Mouse (Mus musculus) heart, adult 2 months (tissue): ENCODE measurements around the gene Tfe3. TPM values are rescaled to one million over a fixed set of nuclear protein-coding genes. Genes with fewer than 3 reads are reported as not detected.
"Not testable (repeated sequence)": the region's sequence is repeated elsewhere in the genome, so short reads cannot be mapped to it uniquely, and the experiment has no call there.

ENCODE experiments used
- DNase-seq, 2 experiments: peaks; one replicate each; pipeline ENCODE4 v3.0.0; 2021
- H3K27ac ChIP-seq: fragments of 200-600 bp; 2 replicates; pipeline ENCODE4 v1.8.1; 2022
- H3K27me3 ChIP-seq: fragments of 200-500 bp; 2 replicates; pipeline ENCODE4 v1.6.1; 2012; ENCODE audit warnings: mild to moderate bottlenecking, low read length, inconsistent platforms, mixed read lengths; ENCODE audit not compliant: control insufficient read depth, insufficient read depth
- H3K36me3 ChIP-seq: fragments of 200-500 bp; 2 replicates; pipeline ENCODE4 v1.6.1; 2012; ENCODE audit warnings: low read length, inconsistent platforms; ENCODE audit not compliant: control insufficient read depth, insufficient read depth
- H3K4me1 ChIP-seq: fragments of 200-500 bp; 2 replicates; pipeline ENCODE4 v1.6.1; 2011; ENCODE audit warnings: low read length; ENCODE audit not compliant: control insufficient read depth, insufficient read depth
- H3K4me3 ChIP-seq: fragments of 200-600 bp; 2 replicates; pipeline ENCODE4 v1.8.1; 2022
- H3K79me2 ChIP-seq: fragments of 200-500 bp; replicated peaks from 2 replicates; pipeline ENCODE4 v1.6.1; 2012; ENCODE audit warnings: mild to moderate bottlenecking, inconsistent platforms, low read length, moderate library complexity, mixed read lengths; ENCODE audit not compliant: control insufficient read depth, insufficient read depth
- H3K9ac ChIP-seq: fragments of 200-500 bp; 2 replicates; pipeline ENCODE4 v1.6.1; 2012; ENCODE audit warnings: low read depth, mild to moderate bottlenecking, control low read depth, inconsistent platforms, low read length, mixed read lengths
- CTCF ChIP-seq: fragments of 200-600 bp; IDR thresholded peaks from 2 replicates; pipeline ENCODE4 v1.8.1; 2022; ENCODE audit warnings: antibody characterized with exemption, mild to moderate bottlenecking, moderate library complexity
- EP300 ChIP-seq: fragments of 200-500 bp; IDR thresholded peaks from 2 replicates; pipeline ENCODE4 v1.6.1; 2011; ENCODE audit warnings: low read depth, low read length, control low read depth; ENCODE audit not compliant: insufficient read depth
- POLR2A ChIP-seq: fragments of 200-500 bp; IDR thresholded peaks from 2 replicates; pipeline ENCODE4 v1.6.1; 2011; ENCODE audit warnings: mild to moderate bottlenecking, low read depth, low read length, control low read depth; ENCODE audit not compliant: insufficient read depth
- WGBS: fragments of 180-500 bp; shearing (Covaris S2); methylation state at CpG from one replicate; pipeline ENCODE4 v1.1.7; 2018; 5-methylcytosine and 5-hydroxymethylcytosine counted together
- intact Hi-C: fragments of 180-260 bp; cut with DNase I; formaldehyde crosslinking; loops from one replicate; pipeline ENCODE4 v1.15.1; 2025
- long read RNA-seq: library from polyadenylated mRNA; stranded (forward); transcript quantifications from one replicate; pipeline ENCODE4 v2.0.0, GENCODE M21; 2021
- polyA plus RNA-seq: library from polyadenylated mRNA; depleted of rRNA; stranded (reverse); fragments of >200 nt; gene quantifications from 2 replicates; pipeline ENCODE4 v1.2.3, GENCODE M21; 2012; rRNA removed
- total RNA-seq, 2 experiments: library from RNA; stranded (reverse); gene quantifications; 2 replicates each; pipeline ENCODE4 v1.2.3; 2021

Tfe3 gene
- total RNA-seq (10 to 100 TPM; 13.0 to 15.4 TPM), polyA plus RNA-seq (11.1 and 13.5 TPM in 2 replicates)
- long read RNA-seq, partial matches to known transcripts = 9 of 11 reads
- long read RNA-seq, other reads (novel, unspliced or antisense) = 1 of 11 reads

- 24% methylated on average over 38 of the region's 38 CpGs for WGBS
- H3K79me2 ChIP-seq = no peaks in the 10 kb centered on the region
- peak within 1 kb of the TSS; percentile 63 for H3K4me3 ChIP-seq
- intact Hi-C loops = no loop called here
- peak within 1 kb of the TSS; percentile 92 for H3K9ac ChIP-seq
- peaks cover 5% of the 10 kb centered on the region for H3K36me3 ChIP-seq
- TF ChIP-seq EP300 (no peak), POLR2A (peak; percentile 81)
- DNase-seq = peak; percentile 87 to 95
- H3K4me1 ChIP-seq = peaks cover 1% of the 10 kb centered on the region
- H3K27me3 ChIP-seq = no peaks in the 10 kb centered on the region
- peak within 1 kb of the TSS; percentile 88 for H3K27ac ChIP-seq
Measured at GRCm38 (mm10) chrX:7762137-7762920, at the start of gene Tfe3. Tfe3 (plus strand) TSS chrX:7762560.

GRCm38 (mm10) chrX:7713764-7714134, 48.6 kb upstream of the Tfe3 start:
- not testable (repeated sequence) for H3K27me3 ChIP-seq, H3K4me1 ChIP-seq, DNase-seq, H3K79me2 ChIP-seq, H3K36me3 ChIP-seq
- intact Hi-C loops = loop anchor here (2.0 kb wide), 1 partner anchor 15 kb away; no protein-coding TSS in a partner anchor
- Histone ChIP-seq H3K4me3 (peak overlapping the region; percentile 41), H3K27ac (peak overlapping the region; percentile 38; the same call in 1 of the 2 replicates), H3K9ac (peak overlapping the region; percentile 59; the same call in 1 of the 2 replicates)
- WGBS = 20% methylated on average over 6 of the region's 12 CpGs

- Histone ChIP-seq H3K27ac (peak within 1 kb of the TSS; percentile 79), H3K9ac (peak within 1 kb of the TSS; percentile 75), H3K4me3 (peak within 1 kb of the TSS; percentile 41)
- H3K27me3 ChIP-seq, intact Hi-C loops, H3K79me2 ChIP-seq, H3K36me3 ChIP-seq, H3K4me1 ChIP-seq: not testable (repeated sequence)
- 11% methylated on average over 51 of the region's 60 CpGs for WGBS
- TF ChIP-seq POLR2A = peak; percentile 51
- peak; percentile 88 to 94 for DNase-seq
Measured at GRCm38 (mm10) chrX:7714135-7714899, 48.0 kb upstream of the Tfe3 start, which contains the start of gene Wdr45. Wdr45 (plus strand) TSS chrX:7714333.

GRCm38 (mm10) chrX:7716058-7716457, 46.3 kb upstream of the Tfe3 start:
- H3K36me3 ChIP-seq, H3K27ac ChIP-seq, H3K79me2 ChIP-seq, H3K4me3 ChIP-seq, H3K9ac ChIP-seq, intact Hi-C loops, H3K4me1 ChIP-seq, DNase-seq, H3K27me3 ChIP-seq: not testable (repeated sequence)
- peak; percentile 40 for TF ChIP-seq CTCF
- WGBS = 32% methylated on average over 1 of the region's 1 CpGs

- intact Hi-C loops = loop anchor here (10.0 kb wide), 1 partner anchor 353 kb away; the partner anchor contains the start of gene Suv39h1
- Histone ChIP-seq H3K4me1 (no peaks in the 10 kb centered on the region), H3K36me3 (no peaks in the 10 kb centered on the region), H3K9ac (peak within 1 kb of the TSS; percentile 85), H3K27me3 (no peaks in the 10 kb centered on the region), H3K79me2 (no peaks in the 10 kb centered on the region), H3K4me3 (peak within 1 kb of the TSS; percentile 53), H3K27ac (peak within 1 kb of the TSS; percentile 98)
- 21% methylated on average over 22 of the region's 22 CpGs for WGBS
- DNase-seq = peak; percentile 76 to 87
- no peak for TF ChIP-seq CTCF
- no peak for TF ChIP-seq EP300
- TF ChIP-seq POLR2A = peak; percentile 72; the same call in 1 of the 2 replicates
Measured at GRCm38 (mm10) chrX:7721514-7722281, 40.7 kb upstream of the Tfe3 start, which contains the start of gene Gm45208. Gm45208 (plus strand) TSS chrX:7722245.
